Mouse (Mus musculus) cerebellum, adult 11-12 months (tissue): ENCODE data around the gene Marco.

ENCODE experiments used
- DNase-seq: peaks from one replicate; pipeline ENCODE4 v3.0.0; 2022

Gene Marco

DNA sequence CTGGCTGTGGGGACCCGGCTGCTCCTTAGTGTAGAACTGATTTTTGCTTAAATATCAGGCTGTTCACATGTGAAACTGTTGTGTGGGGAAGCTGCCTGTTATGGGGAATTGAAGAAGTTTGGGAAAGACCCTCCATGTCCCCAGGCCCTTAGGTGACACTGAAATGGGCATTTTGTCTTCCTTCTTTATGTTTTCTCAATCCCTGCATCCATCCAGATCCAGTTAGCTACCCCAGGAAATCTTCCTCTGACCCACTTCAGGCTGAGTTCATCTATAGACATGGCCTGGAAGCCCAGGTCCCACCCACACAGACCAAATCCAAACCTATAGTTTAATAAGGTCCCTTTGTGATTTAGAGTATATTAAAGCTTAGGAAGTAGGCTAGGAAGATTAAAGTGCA lies at the start of gene Marco:
Gene Marco (minus strand): TSS at position 101 of the 400 bp plus-strand sequence.
- DNase-seq = no peak

DNA sequence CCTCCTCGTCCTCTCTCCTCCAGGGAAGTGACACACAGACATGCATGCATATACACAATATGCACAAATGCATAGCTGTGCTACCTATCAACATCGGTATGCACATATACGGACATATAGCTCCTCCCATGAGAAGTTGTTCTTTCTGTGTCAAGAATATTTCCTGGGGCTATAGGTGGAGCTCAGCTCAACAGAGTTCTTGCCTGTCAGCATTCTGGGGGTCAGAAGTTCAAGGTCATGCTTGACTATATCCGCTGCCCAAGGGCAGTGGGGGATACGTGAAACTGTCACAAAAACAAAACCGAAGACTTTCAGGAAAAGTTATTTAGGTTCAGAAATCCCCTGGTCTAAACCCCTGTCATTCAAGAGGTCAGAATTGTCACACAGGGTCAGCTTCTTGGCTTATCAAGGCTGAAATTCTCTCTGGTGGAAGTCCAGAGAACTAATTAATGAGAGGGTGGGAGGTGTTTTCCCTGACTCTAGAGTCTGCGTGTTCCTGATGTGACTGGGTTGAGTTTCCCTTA lies 34.7 kb upstream of the Marco start:
- no peak for DNase-seq

DNA sequence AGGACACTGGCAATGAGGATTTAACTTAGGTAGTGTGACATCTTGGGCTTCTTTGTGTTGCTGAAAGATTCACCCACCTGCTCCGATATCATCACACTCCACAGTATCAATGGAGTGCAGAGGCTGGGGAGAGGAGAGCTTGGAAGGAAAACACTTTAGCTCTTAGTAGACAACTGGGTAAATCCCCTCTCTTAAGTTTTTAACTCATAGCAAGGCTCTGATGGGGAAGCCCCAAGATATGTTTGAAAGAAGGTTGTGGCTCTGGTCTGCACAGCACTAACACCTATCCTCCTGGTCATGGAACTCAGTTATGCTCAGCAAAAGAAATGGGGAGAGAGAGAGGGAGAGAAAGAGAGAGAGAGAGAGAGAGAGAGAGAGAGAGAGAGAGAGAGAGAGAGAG lies 32.2 kb upstream of the Marco start:
- DNase-seq = no peak

DNA sequence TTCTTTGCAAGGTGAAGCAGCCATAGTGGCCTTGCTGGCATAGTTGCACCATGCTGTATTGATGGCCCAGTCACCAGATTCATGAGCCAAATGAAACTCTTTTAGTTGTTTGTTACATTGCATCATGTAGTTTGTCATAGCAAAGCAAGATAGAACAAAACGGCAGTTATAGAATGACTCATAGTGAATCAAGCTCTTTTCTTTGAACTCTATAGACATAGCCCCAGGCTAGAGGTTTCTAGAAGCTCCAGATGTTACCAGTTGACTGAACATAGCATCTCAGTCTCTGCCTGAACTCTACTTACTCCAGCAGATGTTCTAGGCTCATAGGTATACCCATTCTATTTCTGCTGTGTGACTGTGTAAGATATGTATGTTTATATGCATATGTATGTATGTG lies 31.1 kb upstream of the Marco start:
- no peak for DNase-seq

DNA sequence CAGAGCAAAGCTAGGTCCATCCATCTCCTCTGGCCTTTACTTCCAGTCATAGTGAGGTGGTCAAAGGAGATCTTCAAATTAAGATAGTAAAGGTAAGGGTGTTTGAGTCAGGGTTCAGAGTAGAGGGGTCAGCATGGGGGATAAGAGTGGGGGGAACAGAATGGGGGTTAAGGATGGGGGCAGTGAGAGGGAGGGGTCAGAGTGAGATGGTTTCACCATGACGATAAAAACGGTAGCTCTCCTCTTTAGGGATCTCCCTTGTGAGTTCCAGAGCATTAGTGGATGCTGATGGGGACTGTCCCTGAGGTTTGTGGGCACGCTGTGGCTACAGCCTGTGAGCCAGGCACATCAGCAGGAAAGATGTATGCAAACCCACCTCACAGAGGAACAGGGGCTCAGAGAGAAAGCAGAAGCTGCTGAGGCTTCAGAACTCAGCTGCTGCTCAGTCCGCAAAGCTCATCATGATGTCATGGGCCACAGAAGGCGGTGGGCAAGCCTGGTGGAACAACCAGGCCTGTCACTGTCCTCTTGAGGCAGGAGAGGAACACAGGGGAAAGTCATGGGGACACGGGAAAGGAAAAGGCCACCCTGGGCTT lies 27.6 kb upstream of the Marco start:
- DNase-seq = no peak

DNA sequence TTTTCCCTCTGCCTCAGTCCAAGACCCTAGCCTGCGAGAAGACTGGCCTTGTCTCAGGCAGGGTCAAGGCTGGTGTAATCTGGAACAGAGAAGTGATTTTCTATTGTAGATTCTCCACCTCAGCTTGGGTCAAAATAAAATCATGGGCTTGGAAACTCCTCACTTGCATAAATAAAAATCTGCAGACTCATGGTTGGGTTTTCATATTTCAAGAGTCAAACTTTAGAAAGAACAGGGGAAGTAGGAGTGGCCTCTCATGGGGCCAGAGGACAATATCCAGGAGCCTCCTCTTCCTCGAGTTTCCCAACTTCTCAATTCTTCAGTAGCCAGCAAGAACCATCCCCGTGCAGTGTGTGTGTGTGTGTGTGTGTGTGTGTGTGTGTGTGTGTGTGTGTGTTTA lies 26.9 kb upstream of the Marco start:
- no peak for DNase-seq

DNA sequence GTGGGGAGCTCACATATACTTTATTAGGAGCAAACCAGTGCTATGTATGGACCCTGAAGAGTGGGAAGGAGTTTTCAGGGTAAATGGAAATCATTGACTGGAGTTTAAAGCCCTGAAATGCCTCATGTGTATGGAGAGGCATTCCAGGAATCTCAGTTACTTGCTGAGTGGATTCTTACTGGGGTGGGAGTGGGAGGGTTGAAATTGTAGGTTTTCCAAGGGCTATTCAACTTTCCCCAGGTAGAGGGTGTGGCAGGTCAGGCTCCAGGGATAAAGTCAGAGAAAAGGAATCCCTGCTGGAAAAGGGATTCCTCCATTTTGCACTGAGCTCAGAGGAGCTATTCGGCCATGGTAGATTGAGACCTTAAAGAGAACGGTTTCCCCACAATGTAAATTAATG lies 25.1 kb upstream of the Marco start:
- no peak for DNase-seq

DNA sequence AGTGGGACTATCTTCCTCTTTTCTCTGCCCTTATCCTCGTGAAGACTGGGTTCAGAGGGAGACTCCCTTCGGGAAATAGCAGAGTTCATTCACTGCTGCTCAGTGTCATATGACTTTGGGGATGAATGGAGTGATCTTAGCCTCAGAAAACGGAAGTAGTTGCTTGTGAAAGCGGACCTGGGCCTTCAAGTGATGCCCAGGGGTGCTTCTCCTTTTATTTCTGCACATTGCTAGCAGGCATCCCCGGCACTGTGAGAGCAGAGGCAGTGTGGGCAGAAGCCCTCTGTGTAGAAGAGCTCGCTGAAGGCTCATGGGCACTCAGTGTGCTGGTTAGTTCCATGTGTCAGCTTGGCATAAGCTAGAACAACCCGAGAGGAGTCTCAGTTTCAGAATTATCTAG lies 12.8 kb upstream of the Marco start:
- no peak for DNase-seq

DNA sequence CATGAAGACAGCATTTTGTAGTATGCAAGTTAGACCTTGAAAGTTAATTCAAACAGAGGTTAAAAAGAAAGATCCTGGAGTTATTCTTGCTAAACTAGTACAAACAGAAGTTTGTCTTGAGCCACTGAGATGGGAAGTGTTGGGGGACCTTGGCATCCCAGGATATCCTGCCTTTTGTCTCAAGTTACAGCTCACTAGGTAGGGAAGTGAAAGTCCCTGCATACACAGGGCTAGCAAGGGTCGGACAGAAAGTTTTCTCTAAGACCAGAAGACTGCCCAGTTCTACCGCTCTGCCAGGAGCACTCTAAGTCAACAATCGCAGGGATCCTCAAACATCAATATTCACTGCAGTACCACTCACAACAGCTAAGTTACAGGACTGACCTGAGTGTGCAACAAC lies 5.5 kb upstream of the Marco start:
- no peak for DNase-seq

DNA sequence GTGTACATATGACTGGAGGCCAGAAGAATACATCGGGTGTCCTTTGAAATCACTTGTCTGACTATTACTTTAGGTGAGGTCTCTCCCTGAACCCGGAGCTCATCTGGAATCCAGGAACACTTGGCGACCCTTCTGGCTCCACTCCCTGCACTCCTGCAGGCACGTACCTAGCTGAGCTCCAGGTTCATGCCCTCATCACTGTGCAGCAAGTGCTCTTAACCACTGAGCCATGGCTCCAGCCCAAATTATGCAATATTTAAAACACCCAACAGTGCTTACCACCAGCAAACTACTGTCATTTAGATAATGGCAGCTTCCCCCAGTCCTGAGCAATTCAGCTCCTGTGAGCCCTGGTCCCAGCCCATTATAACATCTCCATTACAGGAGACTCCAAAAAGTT lies 4.2 kb upstream of the Marco start:
- DNase-seq = no peak

DNA sequence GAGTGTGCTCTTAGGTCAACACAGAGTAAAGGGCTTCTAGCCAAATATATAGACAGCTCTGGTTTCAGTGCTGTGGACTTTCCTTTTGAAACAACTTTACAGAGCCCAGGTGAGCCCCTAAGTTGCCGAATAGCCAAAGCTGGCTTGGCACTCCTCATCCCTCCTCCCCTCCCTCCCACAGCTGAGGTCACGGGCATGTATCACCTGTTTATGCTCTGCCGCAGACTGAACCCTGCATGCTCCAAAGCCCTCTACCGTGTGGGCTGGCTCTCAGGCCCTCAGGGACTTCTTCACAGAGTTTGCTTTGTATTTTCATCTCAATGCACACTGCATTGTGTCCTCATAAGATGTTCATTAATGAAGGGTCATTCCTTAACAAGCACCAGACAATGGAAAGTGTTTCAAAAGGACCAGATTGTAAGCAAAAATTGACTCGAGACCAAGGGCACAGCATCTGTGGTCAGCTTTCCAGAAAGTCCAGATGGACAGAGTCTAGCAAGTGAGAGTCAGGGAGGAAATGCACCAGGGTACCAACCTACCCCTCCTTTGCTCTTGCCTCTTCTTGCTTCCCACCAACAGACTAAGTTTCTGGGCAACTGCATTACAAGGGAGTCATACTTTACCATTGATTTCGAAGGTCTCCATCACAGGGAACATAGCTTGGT lies 646 bp downstream of the Marco start:
- DNase-seq = no peak

DNA sequence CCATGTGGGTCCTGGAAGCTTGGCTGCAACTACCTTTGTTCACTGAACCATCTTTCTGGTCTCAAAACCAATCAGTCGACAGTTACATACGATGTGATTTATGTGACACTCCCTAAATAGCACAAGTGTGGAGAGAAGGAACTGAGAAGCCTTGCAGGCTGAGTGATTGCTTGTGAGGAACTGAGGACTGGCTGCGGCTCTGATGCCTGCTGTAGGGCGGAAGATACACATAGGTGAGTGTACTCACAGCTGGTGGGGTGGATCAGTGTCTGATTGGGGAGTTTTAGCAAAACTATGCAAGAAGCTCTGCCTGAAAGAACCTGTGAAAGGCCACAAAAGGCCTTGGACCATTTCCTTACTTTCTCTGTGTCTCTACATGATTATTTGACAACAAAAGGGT lies 3.3 kb downstream of the Marco start:
- DNase-seq = no peak

DNA sequence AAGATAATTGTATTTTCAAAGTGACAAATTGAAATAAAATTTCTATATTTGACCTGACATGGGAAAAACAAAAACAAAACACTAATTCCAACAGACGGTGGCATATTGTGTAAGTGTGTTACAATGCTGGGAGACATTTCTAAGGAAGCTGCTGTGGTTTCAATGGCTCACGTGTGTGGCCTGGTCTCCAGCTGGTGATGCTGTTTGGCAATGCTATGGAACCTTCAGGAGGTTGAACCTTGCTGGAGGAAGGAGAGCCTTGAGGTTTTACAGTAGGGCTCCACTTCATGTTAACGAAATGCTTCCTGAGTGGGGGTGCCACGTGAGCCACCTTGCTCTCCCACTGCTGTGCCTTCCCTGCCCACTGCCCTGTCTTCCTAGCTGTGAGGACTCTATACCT lies 6.8 kb downstream of the Marco start:
- no peak for DNase-seq

DNA sequence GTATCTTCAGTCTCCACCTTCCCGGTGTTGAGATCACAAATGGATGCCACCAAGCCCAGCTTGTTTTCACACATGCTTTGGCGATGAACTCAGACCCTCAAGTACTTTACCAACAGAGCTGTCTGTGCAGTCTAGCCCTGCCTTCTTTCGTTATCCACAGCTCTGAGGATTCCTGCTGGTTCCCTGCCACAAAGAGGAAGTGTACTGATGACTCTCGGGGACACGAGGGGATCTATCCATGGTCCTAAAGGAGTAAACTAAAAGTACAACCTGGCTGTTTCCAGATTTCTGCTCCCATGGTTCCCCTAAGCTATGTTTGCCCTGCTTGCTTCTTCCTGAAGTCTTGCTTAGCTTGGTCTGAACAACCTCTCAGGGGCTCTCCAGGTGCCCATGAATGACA lies 23.9 kb downstream of the Marco start:
- no peak for DNase-seq

DNA sequence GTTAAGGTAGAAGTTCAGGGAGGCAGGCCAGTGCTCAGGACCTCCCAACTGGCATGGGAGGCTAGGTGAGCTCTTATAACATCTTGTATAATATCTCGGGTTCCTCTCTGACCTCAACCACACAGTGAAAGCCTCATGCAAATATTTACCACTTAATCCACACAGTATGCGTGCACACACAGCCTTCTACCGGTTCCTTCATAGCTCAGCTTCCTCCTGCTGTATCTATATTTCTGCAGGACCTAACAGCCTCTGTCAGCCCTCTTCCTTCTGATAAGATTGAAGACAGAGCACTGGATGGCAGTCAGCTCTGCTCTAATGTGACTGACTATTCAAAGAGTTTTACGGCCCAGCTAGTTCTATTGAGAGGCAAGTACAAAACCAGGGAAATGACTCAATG lies 30.0 kb downstream of the Marco start:
- no peak for DNase-seq

DNA sequence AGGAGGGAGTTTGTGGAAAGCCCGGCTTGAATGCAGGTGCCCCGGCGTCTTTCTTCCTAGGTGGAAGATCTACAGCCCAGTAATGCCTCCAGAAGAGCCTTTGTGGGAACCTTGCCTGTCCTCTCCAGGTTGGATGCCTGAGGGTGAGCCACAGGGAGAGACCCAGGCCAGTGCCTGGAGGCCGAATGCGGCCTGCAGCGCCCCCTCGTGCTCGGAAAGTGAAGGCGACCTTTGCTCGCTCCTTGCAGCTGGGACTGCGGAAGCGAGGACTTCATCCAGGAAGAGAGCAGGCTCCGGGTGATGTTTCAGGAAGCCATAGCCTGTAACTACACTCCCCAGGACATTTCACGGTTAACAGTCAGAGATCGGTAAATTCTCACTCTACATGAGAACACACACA lies 35.9 kb downstream of the Marco start:
- DNase-seq = no peak

DNA sequence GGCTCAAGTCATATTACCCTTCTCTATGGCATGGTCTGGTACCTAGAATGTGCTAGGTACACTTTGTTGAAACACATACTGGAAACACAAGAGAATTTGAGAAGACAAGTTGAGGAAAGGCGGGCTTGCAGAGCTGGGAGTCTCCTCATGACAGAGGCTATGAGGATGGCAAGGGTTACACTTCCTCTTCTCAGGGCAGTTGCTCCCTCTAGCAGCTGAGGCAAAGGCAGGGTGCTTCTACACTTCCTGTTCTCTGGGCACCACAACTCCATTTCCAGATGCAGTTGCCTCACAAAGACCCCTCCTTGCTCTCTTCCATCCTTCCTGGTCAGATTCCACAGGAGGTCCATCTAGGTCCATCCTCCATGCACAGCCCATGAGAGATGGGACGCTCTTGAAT lies 37.5 kb downstream of the Marco start:
- DNase-seq = no peak

DNA sequence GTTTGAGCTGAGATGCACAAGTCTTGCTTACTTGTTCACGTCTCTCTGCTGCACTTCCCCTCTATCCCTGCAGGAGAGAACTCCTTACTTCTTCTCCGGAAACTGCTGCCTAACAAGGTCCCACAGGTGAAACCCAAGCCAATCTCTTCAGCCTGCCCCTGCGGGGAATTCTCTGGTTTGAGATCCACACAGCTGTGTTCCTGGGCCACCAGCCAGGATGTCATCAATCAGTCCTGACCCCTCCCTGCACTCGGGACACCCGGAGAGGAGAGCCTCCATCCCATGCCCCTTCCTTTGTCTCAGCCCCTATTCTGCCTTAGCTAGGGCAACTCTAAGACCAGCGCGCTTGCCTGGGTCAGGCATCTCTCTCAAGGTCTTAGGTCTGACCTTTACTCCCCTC lies 38.1 kb downstream of the Marco start:
- no peak for DNase-seq

DNA sequence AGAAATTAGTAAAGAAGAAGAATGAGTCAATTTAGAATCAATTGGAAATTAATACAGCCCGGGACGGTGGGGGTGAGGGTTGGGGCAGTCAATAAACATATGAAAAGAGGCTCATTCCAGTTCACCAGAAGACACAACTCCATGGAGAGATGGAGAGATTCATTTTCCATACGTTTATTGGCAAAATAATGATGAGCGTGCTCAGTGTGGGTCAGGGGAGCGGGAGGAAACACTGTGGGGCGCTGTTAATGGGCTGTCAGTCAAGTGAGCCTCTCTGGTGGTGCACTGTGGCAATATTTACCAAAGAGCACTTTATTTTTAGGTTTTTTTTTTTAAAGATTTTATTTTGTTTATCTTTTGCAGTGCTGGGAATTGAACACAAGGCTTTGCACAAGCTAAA lies 45.8 kb downstream of the Marco start:
- DNase-seq = no peak

DNA sequence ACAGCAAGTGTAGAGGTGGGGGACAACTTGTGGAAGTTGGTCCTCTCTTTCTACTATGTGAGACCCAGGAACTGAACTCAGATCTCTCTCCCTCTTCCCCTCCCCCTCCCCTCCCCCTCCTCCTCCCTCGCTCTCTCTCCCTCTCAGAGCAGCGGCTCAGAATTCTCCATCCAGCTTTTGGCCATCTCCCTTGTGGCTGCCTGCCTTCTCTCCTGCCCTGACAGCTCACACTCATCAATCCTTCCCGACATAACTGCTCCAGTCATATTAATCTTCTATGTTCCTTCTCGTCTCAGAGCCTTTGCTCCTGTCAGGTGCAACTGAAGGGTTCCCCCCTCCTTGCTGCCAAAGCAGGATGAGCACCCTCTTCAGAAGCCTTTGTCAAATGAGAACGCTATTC lies 46.3 kb downstream of the Marco start:
- DNase-seq = no peak

DNA sequence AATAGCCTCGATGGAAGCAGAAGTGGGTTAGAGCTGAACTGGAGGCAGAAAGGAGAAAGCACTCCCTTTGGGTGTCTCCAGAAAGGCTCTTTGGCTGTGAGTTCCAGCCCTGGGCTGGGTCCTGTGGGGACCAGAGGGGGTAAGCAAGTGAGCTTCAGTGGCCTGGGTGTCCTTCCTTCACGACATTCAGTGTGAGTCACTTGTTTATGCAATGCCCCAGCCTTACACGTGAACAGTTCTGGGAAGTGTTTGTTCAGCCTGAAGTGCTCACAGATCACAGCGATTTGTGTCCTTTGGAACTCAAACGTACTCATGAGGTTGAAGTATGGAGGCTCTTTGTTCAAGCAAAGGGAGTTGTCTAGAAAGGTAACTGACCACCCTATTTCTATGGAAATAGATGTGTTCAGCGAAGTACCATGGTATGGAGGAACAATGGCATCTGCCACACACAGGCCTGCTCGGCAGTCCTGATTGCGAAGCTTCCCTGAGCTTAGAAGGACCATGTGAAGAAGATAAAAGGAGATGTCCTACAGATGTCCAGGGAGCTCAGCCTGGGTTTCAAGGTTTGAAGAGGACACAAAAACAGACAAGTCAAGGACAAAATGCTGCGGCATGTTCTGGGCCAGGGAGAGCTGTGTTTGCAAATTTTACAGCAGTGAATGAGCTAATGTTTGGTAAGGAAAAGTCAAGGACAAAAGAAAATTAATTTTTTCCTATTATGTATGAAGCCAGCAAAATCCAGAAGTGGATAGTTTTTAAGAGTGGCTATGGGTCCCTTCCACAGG lies 53.1 kb downstream of the Marco start:
- DNase-seq = no peak

DNA sequence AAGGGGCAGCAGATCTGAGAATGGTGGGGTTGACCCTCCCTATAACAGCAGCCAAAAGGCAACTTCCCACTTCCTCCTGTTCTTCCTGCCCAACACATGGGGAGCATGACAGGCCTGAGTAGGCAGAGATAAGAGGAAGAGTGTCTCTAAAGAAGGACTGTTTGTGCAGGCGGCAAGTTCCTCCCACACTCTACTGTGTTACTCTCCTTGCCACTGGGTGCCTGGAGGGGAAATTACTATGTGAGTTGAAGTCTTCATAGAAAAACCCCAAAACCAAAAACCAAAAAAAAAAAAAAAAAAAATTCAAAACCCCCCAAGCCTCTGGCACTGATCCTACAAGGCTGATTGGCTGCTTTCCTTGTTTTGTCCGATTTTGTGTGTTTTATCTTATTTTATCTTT lies 55.2 kb downstream of the Marco start:
- no peak for DNase-seq

DNA sequence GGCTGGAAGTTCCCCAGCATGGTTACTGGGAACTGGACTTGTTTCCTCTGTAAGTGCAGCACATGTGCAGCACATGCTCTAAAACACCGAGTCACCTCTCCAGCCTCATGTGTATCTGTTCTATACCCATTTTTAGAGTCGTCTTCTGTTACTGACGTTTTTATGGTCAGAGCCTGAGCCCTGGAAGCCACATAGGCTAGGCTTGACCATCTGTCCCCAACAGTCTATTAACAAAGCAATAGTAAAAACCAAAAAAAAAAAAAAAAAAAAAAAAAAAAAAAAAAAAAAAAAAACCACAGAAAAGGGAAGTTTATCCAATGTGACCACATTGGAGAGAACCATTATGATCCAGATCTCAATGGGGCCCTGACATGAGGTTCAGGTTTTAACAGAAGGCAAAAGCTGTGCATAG lies 61.6 kb downstream of the Marco start:
- DNase-seq = no peak

DNA sequence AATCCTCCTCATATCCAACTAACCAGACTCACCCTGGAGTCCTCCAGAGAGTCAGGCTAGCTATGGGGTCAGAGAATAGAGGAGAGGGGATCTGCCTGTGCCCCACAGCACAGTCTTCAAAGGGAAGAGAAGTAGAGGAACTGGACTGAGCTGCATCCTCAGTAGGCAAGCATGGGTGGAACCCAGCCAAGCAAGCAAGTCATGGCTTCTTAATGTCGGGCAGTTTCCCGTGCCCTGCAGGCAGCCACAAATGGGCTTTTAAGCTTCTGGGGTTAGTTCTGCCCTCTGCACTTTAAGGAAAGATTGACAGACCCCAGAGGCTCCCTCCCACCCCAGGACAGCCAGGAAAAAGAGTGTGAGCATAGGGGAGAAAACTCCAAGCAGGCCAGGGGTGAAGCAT lies 63.2 kb downstream of the Marco start:
- DNase-seq = no peak
